Mouse (Mus musculus) midbrain, embryonic 13.5 days (tissue): ENCODE data around the gene Thbd. TPM values are rescaled to one million over a fixed set of nuclear protein-coding genes. Genes with fewer than 3 reads are reported as not detected.

Experiments used
- ATAC-seq: fragments of 200-750 bp; cut with Nextera tagmentation; 2 replicates; pipeline ENCODE4 v1.8.0; 2017; ENCODE audit warnings: mild to moderate bottlenecking, moderate TSS enrichment, moderate library complexity
- H3K27ac ChIP-seq: fragments of 300-500 bp; sonication (generic); 2 replicates; pipeline ENCODE4 v1.5.1; 2015; ENCODE audit warnings: inconsistent platforms, mild to moderate bottlenecking, moderate library complexity
- H3K27me3 ChIP-seq: fragments of 300-500 bp; sonication (generic); 2 replicates; pipeline ENCODE4 v1.6.1; 2015; ENCODE audit warnings: mild to moderate bottlenecking, inconsistent platforms
- H3K36me3 ChIP-seq: fragments of 300-500 bp; sonication (generic); 2 replicates; pipeline ENCODE4 v1.6.1; 2015; ENCODE audit warnings: mild to moderate bottlenecking, inconsistent platforms
- H3K4me1 ChIP-seq: fragments of 300-500 bp; sonication (generic); replicated peaks from 2 replicates; pipeline ENCODE4 v1.6.1; 2015; ENCODE audit warnings: inconsistent platforms
- H3K4me2 ChIP-seq: fragments of 300-500 bp; sonication (generic); replicated peaks from 2 replicates; pipeline ENCODE4 v1.6.1; 2015; ENCODE audit warnings: moderate library complexity, mild to moderate bottlenecking, inconsistent platforms
- H3K4me3 ChIP-seq: fragments of 300-500 bp; sonication (generic); replicated peaks from 2 replicates; pipeline ENCODE4 v1.5.1; 2015; ENCODE audit warnings: mild to moderate bottlenecking, inconsistent platforms
- H3K9ac ChIP-seq: fragments of 300-500 bp; sonication (generic); replicated peaks from 2 replicates; pipeline ENCODE4 v1.6.1; 2015; ENCODE audit warnings: mild to moderate bottlenecking, inconsistent platforms
- H3K9me3 ChIP-seq: fragments of 300-500 bp; sonication (generic); 2 replicates; pipeline ENCODE4 v1.6.1; 2016; ENCODE audit warnings: mild to moderate bottlenecking, inconsistent platforms
- WGBS: fragments of 180-500 bp; shearing (Covaris S2); methylation state at CpG from one replicate; pipeline ENCODE4 v1.1.7; 2015; 5-methylcytosine and 5-hydroxymethylcytosine counted together
- polyA plus RNA-seq: library from polyadenylated mRNA; unstranded; fragments of >200 nt; fragmentation: Nextera tagmentation; extraction: Ambion mirVana; gene quantifications from 2 replicates; pipeline ENCODE4 v1.2.1, GENCODE M21; 2015

The Thbd gene
- polyA plus RNA-seq, 1 experiment from 2014 or later = 4.5 TPM

DNA sequence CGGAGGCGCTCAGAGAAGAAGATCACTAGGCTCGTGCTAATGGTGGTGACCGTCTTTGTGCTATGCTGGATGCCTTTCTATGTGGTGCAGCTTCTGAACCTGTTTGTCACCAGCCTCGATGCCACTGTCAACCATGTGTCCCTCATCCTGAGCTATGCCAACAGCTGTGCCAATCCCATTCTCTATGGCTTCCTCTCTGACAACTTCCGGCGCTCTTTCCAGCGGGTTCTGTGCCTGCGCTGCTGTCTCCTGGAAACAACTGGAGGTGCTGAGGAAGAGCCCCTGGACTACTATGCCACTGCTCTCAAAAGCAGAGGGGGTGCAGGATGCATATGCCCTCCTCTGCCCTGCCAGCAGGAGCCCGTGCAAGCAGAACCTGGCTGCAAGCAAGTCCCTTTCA, 11.8 kb downstream of the Thbd start:
- Histone ChIP-seq H3K36me3 (no peaks in the 10 kb centered on the region), H3K27me3 (peaks cover 43% of the 10 kb centered on the region), H3K9me3 (no peaks in the 10 kb centered on the region), H3K27ac (no peak overlapping the region), H3K4me3 (peak overlapping the region; percentile 58; the same call in 1 of the 2 replicates), H3K4me1 (peaks cover 9% of the 10 kb centered on the region), H3K9ac (no peak overlapping the region), H3K4me2 (peak overlapping the region; percentile 93)
- 69% methylated on average over 10 of the region's 10 CpGs for WGBS
- no peak; the same call in 1 of the 2 replicates for ATAC-seq

DNA sequence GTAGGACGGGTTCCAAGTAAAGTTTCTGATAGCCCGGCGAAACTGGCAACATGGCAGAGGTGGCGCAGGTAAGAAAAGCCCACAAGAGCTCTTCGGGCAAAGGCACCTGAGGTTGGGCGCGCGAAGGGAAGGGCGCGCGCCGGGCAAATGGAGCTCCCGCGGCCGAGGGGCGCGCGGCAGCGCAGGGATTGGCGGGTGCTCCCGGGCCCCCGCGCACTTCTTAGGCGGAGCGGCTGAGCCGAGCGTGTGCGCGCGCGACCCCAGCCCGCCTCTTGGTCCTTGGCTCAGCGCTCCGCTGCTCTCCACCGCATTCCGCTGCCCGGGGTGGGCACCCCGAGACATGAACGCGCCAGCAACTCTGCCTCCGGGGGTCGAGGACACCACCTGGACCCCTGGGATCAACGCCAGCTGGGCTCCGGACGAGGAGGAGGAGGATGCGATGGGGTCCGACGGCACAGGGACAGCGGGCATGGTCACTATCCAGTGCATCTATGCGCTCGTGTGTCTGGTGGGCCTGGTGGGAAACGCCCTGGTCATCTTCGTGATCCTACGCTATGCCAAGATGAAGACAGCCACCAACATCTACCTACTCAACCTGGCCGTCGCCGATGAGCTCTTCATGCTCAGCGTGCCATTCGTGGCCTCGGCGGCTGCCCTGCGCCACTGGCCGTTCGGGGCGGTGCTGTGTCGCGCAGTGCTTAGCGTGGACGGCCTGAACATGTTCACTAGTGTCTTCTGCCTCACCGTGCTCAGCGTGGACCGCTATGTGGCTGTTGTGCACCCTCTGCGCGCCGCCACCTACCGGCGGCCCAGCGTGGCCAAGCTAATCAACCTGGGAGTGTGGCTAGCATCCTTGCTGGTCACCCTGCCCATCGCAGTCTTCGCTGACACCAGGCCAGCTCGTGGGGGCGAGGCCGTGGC, 12.6 kb downstream of the Thbd start, which contains the start of gene Sstr4:
Sstr4 (plus strand) TSS at position 214 of the 921 bp plus-strand sequence.
- Histone ChIP-seq H3K27me3 (peaks cover 43% of the 10 kb centered on the region), H3K4me1 (peaks cover 9% of the 10 kb centered on the region), H3K27ac (no peak within 1 kb of the TSS), H3K9me3 (no peaks in the 10 kb centered on the region), H3K4me3 (peak within 1 kb of the TSS; percentile 58), H3K4me2 (peak within 1 kb of the TSS; percentile 93), H3K9ac (peak within 1 kb of the TSS; percentile 65), H3K36me3 (no peaks in the 10 kb centered on the region)
- ATAC-seq = peak; percentile 89
- WGBS = 5% methylated on average over 82 of the region's 83 CpGs

DNA sequence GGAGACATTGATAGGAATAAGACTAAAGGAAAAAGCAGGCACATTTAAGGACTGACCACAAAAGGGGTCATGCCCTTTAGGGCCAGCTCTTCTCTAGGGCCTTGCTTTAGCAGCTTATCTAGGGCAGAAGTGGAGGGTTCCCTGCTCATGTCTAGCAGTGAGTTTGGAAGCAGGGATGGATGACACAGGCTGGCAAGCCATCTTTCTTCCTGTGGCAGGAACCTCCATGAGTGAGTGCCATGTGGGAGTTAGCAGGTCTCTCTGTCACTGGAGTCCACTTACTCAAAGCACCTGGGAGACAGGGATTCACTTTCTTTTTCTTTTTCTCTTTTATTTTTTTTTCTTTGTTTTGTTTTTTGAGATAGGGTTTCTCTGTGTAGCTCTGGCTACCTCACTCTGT, 14.1 kb downstream of the Thbd start:
- no peak overlapping the region for H3K4me3 ChIP-seq
- no peak for ATAC-seq
- H3K4me1 ChIP-seq = peaks cover 9% of the 10 kb centered on the region

DNA sequence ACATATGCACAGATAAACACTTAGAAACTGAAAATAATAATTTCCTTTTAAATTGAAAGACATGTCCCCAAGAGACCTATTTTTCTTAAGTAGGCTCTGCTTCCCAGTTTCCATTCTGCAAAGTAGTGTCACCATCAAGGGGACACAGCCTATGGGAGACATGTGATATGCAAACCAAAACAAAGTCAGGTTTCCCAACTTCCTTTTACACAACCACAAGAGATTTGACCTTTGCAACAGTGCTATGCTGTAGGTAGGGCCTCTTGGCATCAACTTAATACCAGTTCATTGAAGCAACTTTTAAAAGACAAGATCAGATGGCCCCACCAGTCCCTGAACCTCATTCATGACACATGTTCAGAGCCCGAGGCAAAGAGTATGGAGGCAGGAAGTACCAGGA, 14.8 kb downstream of the Thbd start:
- Histone ChIP-seq H3K9ac (no peak overlapping the region), H3K27ac (no peak overlapping the region), H3K36me3 (no peaks in the 10 kb centered on the region), H3K4me2 (no peak overlapping the region), H3K27me3 (peaks cover 43% of the 10 kb centered on the region), H3K9me3 (no peaks in the 10 kb centered on the region), H3K4me3 (no peak overlapping the region), H3K4me1 (peaks cover 9% of the 10 kb centered on the region)
- WGBS = 78% methylated on average over 1 of the region's 1 CpGs
- ATAC-seq = no peak

More for the DNA sequence above, 14.1 kb downstream of the Thbd start:
- Histone ChIP-seq H3K27me3 (peaks cover 43% of the 10 kb centered on the region), H3K27ac (no peak overlapping the region), H3K9ac (no peak overlapping the region), H3K9me3 (no peaks in the 10 kb centered on the region), H3K4me2 (no peak overlapping the region), H3K36me3 (no peaks in the 10 kb centered on the region)

DNA sequence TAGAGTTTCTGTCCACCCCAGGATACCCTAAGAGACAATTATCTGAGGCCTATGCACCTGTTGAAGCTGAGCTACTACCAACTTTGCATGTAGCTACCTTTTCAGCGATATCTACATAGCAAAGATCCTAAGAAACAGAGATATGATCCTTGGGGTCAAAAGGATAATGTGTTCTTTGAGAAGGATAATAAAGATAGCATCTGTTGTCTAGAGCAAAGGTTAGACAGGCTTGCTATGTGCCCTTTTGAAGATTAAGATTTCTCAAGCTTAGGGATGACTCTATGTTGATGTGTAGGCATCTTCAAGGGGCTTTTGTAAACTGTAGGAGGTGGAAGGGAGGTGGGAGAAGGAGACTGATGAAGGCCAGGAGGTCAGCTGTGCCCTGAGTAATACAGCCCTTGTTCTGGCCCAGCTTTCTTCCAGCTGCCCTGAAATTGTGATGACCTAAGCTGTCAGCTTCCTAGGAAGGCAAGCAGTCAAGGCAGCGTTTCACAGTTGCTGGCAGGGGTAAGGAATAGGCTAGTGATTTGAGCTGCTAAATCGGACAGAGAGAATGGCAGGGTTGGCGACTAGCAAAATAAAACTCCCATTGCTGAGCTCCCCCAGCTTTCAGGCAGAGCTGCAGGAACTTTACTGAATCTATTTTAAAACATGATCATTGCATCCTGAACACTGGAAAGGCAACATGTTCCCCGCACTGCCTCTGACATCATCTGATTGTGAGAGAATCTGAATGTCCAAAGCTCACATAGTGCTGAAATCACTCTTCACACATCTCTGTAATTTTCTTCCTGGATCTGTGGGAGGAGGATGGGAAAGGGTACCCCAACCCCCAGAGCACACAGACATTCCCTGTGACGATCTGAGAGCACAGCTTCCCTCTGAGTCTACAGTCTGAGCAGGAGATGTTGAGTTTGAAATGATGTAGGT, 20.1 kb downstream of the Thbd start:
- Histone ChIP-seq H3K9me3 (no peaks in the 10 kb centered on the region), H3K9ac (no peak overlapping the region), H3K4me2 (no peak overlapping the region), H3K36me3 (no peaks in the 10 kb centered on the region), H3K27ac (no peak overlapping the region), H3K27me3 (no peaks in the 10 kb centered on the region), H3K4me3 (no peak overlapping the region), H3K4me1 (no peaks in the 10 kb centered on the region)
- no peak for ATAC-seq
- WGBS = 73% methylated on average over 6 of the region's 6 CpGs

DNA sequence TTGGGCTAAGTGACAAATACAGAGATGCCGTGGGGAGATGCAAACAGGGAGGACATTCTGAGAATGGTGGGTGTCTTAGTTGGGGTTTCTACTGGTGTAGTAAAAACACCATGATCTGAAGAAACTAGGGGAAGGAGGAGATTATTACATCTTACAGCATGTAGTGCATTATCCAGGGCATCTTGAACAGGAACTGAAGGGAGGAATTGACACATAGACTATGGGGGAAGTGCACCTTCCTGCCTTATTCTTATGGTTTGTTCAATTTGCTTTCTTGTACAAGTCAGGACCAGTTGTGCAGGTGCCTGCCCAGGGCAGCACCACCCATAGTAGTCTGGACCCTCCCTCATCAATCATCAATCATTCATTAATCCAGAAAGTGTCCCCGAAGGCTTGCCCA, 21.1 kb downstream of the Thbd start:
- Histone ChIP-seq H3K9me3 (no peaks in the 10 kb centered on the region), H3K27ac (no peak overlapping the region), H3K4me3 (no peak overlapping the region), H3K36me3 (no peaks in the 10 kb centered on the region), H3K27me3 (no peaks in the 10 kb centered on the region), H3K9ac (no peak overlapping the region), H3K4me2 (no peak overlapping the region), H3K4me1 (no peaks in the 10 kb centered on the region)
- 95% methylated on average over 2 of the region's 2 CpGs for WGBS
- ATAC-seq = no peak

DNA sequence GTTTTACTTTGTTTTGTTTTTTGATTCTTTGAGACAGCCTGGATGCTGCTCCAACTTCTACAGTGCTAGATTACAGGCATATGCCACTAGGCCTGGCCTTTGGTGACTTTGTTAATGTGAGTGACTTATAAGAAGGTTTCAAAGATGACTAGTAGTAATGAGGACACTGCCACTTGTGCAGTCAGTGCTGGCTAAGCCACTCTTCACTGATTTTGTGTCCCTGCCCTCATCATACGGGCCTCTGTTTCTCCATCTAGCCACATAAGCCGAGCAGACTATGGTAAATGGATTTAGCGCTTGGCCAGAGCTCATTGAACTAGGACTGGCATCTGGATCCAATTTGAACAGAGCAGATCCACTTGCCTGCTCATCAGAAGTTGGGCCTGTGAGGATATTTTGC, 21.5 kb downstream of the Thbd start:
- H3K4me1 ChIP-seq = no peaks in the 10 kb centered on the region
- 83% methylated on average over 3 of the region's 3 CpGs for WGBS
- no peak for ATAC-seq

DNA sequence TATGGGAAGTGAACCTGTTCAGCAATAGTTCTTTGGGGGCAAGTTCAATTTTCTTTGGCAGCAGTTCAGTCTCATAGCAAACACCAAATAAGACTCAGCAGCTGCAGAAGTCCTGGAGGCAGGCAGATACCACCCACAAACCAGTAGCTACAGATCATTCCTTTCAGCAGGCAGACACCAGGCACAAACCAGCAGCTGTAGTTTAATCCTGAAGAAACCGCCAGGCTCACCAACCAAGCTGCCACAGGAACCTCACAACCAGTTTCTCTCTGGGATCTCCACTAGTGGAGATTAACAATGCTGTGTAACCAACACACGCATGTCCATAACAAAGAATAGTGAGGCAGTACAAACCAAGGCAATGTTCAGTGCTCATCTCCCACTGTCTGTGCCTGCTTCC, 26.9 kb downstream of the Thbd start:
- Histone ChIP-seq H3K36me3 (no peaks in the 10 kb centered on the region), H3K4me1 (no peaks in the 10 kb centered on the region), H3K27ac (no peak overlapping the region), H3K9ac (no peak overlapping the region), H3K4me2 (no peak overlapping the region), H3K4me3 (no peak overlapping the region), H3K9me3 (no peaks in the 10 kb centered on the region), H3K27me3 (no peaks in the 10 kb centered on the region)
- 84% methylated on average over 2 of the region's 2 CpGs for WGBS
- ATAC-seq = no peak

More for the DNA sequence above, 21.5 kb downstream of the Thbd start:
- no peak overlapping the region for H3K27ac ChIP-seq
- no peak overlapping the region for H3K4me2 ChIP-seq
- no peak overlapping the region for H3K4me3 ChIP-seq
- H3K9me3 ChIP-seq = no peaks in the 10 kb centered on the region
- H3K36me3 ChIP-seq = no peaks in the 10 kb centered on the region
- no peaks in the 10 kb centered on the region for H3K27me3 ChIP-seq
- no peak overlapping the region for H3K9ac ChIP-seq

DNA sequence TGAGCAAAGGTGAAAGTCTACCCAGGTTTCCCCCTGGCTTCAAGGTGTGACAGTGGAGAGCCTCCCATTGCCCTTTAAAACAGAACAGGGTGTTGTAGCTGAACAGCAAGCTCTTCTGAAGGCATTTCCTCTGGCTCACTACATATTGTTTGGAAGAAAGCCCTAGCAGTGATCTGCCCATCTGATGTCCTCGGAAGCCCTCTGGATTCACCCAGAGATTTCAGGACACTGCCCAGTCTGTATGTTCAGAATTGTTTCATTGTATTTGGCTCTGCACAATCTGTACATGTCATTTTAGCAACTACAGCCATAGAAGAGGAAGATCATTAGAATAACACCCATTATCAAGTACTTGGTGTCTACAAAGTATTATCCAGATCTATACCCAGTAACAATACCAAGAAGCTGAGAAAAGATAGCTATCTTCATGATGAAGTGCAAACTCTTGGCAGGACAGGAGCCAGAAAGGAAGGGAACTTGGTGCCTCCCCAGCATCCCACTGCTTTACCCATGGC, 28.0 kb downstream of the Thbd start:
- ATAC-seq = no peak
- no peak overlapping the region for H3K4me2 ChIP-seq
- H3K27ac ChIP-seq = no peak overlapping the region
- H3K36me3 ChIP-seq = no peaks in the 10 kb centered on the region
- H3K27me3 ChIP-seq = no peaks in the 10 kb centered on the region
- no peaks in the 10 kb centered on the region for H3K9me3 ChIP-seq
- H3K4me3 ChIP-seq = no peak overlapping the region
- no peak overlapping the region for H3K9ac ChIP-seq
- 92% methylated on average over 1 of the region's 1 CpGs for WGBS
- no peaks in the 10 kb centered on the region for H3K4me1 ChIP-seq

DNA sequence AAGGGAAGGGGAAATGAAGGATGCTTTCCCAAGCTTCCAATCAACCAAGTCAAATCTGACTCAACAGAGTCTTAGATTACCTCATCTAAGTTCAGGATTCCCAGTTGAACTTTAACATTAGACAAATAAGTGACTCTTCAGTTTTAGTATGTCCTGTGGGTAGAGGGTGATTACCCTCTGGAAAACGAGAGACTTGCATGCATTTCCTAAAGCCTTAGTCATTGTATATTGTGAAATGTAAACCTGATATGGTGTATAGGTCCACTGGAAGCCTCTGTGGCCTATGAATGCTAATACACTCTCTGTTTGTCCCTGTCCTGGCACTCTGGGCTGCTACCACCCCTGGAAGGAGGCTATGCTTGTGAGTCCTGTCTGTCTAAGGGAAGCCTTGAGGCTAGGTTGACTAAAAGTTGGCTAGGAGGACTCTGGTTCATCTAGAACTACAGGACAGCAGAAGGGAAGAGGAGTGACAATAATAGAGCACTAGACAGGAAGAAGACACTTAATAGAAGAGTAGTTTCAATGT, 29.1 kb downstream of the Thbd start:
- H3K4me2 ChIP-seq = no peak overlapping the region
- H3K27ac ChIP-seq = no peak overlapping the region
- no peak overlapping the region for H3K4me3 ChIP-seq
- H3K36me3 ChIP-seq = no peaks in the 10 kb centered on the region
- H3K27me3 ChIP-seq = no peaks in the 10 kb centered on the region
- H3K9me3 ChIP-seq = no peaks in the 10 kb centered on the region
- no peak for ATAC-seq
- WGBS = 83% methylated on average over 1 of the region's 1 CpGs
- H3K4me1 ChIP-seq = no peaks in the 10 kb centered on the region
- no peak overlapping the region for H3K9ac ChIP-seq

DNA sequence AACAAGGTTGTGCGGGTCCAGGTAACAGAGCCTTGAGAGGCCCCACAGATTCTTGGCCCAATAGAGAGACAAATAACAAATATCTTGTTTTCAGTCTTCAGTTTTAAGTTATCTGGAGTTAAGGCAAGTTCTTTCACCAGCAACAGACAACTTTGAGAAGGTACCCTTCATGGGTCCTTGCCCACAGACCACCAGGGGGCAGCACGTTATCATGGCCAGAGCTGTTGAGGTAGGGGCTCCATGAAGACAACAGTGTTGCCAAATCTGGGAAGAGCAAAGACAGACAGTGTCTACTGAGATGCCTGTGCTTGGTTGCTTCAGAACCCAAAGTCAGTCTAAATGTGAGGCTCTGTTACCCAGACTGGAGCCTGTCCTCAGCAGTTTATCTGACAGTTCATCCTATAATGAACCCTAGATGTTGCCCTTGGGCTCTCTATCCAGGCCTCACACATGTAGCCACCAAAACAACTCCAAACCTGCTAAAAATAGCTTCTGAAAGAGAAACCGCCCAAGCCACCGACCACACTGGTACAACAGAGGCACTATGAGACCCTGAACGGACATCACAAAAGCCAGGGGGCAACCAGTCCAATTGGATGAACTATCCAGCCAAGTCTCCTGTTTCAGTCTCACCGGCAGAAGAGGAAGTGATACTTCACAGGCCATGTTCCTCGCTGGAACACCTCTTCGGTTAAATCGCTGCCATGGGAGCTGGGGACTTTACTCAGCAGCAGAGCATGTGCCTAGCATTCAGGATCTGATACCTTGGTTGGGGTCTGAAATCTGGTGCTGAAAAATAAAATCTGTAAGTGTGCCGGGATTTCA, 32.5 kb downstream of the Thbd start:
- Histone ChIP-seq H3K9me3 (no peaks in the 10 kb centered on the region), H3K9ac (no peak overlapping the region), H3K27me3 (no peaks in the 10 kb centered on the region), H3K4me2 (no peak overlapping the region), H3K4me1 (no peaks in the 10 kb centered on the region), H3K4me3 (no peak overlapping the region), H3K36me3 (no peaks in the 10 kb centered on the region), H3K27ac (no peak overlapping the region)
- no peak for ATAC-seq
- 78% methylated on average over 10 of the region's 10 CpGs for WGBS
